Mouse (Mus musculus) liver, postnatal 0 days (tissue): ENCODE measurements around the gene Hdac2.

Experiments
- CTCF ChIP-seq: sonication (generic); IDR thresholded peaks from 2 replicates; pipeline ENCODE4 v1.5.1; 2016; ENCODE audit warnings: antibody characterized with exemption, low read depth
- EP300 ChIP-seq: IDR thresholded peaks from 2 replicates; pipeline ENCODE4 v1.6.1; 2016; ENCODE audit warnings: antibody characterized with exemption, low read depth, mild to moderate bottlenecking

GRCm38 (mm10) chr10:37000839-37001238 is 26.5 kb downstream of the Hdac2 start:
- TF ChIP-seq EP300 (no peak), CTCF (no peak)
